Mouse (Mus musculus) embryonic fibroblast, embryonic 13.5 days (primary cell): ENCODE data around the gene Ndufb4.

Source experiments
- CTCF ChIP-seq: IDR thresholded peaks from 2 replicates; pipeline ENCODE4 v1.5.1; 2011; ENCODE audit warnings: mild to moderate bottlenecking, control low read depth, low read length, moderate library complexity, borderline replicate concordance; ENCODE audit not compliant: insufficient read depth
- POLR2A ChIP-seq: IDR thresholded peaks from 2 replicates; pipeline ENCODE4 v1.6.1; 2011; ENCODE audit warnings: low read depth, mild to moderate bottlenecking, control low read depth, low read length, moderate library complexity

DNA sequence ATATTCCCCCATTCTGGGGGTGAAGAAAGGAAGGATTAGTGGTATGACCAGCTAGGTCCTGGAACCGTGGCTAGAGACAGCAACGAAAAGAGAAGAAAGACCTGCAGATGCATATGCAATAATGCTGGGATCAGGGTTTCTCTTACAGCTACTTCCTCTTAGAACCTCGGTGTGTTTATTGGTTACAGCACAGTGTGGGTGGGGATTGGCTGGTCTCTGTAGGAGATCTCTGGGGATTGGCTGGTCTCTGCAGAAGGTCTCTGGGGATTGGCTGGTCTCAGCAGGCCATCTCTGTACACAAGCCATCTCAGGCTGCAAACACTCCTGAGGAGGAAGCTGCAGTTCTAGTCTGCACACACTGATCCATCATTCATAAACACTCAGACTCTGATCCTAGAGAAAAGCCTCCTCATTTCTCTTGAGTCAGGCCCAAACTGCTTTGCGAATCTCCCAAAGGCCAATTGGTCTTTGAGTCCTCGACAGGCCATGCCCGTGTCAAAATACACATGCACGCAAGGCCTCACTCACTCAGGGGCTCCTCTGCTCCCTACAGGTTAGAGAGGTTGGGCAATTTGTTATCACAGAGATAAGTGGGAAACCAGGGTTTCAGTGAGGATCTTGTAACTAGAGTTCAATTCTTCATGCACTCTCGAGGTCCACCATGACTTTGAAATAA is 35.1 kb upstream of the Ndufb4 start:
- TF ChIP-seq POLR2A: no peak
- TF ChIP-seq CTCF: no peak
